Mouse (Mus musculus): ENCODE results near the gene Tm4sf5. TPM values are rescaled to one million over a fixed set of nuclear protein-coding genes. Genes with fewer than 3 reads are reported as not detected.

The Tm4sf5 gene
- polyA plus RNA-seq (2017; shearing (Covaris generic)), result 4.0 TPM

DNA sequence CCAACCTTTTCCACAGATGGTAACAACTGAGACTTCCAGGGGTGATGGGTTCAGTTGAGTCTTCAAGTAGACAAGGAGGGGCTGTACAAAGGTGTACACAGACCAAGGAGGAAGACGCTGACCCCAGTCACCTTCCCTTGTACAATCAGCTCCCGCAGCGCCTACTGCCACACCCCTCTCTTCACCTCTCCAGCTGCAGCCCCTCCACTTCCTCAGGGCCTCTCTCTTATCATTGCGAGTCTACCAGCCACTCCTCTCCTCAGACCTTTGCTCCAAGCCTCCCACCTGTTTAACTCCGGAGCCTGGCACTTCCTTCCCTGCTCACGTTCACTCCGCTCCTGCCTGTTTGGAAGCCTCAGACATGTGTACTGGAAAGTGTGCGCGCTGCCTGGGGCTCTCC is at the start of gene Tm4sf5:
Gene Tm4sf5 (plus strand): TSS at position 275 of the 400 bp plus-strand sequence.

DNA sequence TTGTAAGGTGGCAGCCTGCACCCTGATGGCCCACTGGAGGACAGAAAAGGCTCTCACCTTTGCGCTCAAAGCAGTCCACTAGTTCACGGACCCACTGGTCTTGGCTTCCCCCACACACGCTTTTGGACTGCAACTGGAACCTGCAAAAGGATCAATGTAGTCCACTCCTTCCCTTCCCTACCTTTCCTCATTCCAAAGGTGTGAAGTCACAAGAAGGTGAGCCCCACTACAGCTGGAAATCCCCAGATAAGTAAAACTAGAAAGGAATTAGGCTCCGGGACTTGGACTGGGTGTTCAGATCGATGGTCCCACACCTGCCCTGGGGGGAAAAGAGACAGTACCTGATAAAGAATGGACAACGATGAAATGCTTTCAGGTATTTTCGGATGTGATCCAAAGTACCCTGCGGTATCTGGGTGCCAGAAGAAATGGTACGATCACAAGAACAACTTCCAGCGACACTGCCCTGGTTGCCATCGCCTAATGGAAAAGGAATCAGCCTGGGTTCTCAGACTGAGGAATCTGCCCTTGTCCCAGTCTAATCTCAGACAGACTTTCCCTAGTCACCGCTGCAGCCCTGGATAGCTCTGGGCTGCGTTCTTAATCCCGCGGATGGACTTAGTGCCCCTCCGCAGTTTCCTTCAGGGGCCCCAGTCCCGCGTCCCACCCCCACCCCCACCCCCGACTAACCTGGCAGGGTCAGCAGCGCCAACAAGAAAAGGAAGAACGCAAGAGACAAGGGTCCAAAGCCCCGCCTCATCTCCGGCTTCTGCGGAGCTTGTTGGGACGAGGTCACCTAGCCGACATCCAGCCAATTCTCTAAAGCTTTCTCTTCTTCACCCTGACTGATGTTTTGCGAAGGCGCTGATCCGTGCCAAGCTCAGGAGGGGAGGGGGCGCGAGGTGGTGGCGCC is 46.1 kb upstream of the Tm4sf5 start, which contains the start of gene Zmynd15:
Gene Zmynd15 (plus strand): TSS at position 746 of the 913 bp plus-strand sequence.

DNA sequence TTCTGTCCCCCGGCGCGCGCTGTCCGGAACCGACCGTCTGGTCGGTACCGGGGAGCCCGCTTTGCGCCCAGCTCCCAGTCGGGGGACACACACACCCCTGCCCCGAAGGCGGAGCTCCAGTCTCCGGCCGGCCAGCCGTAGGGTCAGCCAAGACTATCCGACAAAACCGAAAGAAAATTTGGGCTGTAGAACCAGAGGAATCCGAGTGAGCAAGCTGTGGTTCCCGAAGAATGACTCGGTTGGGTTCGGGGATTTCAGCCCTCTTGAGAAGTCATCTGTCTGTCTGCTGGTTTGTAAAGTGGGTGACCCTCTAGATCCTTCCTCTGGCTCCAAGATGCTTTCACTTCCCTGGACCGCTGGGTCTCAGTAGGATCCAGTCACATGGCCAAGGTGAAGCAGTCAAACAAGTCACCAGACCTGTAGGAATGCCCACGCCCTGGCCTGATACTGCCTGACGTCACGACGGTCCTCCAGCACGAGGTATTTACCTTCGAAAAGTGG is 45.4 kb upstream of the Tm4sf5 start, which contains the start of gene Cxcl16:
Gene Cxcl16 (minus strand): TSS at position 384 of the 501 bp plus-strand sequence.

DNA sequence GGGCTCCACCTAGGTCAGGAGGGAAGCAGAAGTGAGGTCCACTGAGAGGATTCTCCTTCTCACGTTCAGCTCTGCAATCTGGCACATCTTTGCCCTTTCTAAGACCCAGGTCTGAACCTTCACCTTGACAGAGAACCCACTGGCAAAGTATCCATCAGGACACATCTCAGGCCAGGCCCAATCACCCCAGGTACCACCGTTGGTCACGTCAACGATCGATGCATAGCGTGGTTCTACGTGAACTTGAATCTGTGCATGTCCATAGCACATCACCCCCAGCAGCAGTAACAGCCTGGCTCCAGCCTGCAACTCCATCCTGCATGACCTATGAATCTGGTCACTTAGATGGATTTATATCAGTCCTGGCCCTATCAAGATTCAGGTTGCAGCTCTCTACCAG is 9.2 kb downstream of the Tm4sf5 start, which contains the start of gene Vmo1:
Gene Vmo1 (minus strand): TSS at position 329 of the 400 bp plus-strand sequence.

DNA sequence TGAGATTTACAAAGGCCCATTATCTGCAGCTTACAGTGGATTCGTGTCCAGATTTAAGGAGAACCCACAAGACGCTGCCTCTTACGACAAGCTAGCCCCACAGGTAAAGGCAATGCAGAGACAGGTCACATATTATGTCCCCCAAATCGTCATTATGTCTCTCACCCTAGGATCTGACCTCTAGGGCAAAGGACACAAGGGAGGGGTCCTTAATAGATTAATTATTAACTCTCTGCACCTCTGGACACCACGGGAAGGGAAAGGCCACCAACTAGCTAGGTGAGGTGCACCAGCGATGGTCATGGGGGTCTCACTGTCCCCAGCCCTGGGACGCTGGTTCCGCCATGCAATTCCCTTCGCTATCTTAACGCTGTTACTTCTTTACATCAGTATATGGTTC is 13.9 kb downstream of the Tm4sf5 start, which contains the start of gene Gltpd2:
Gene Gltpd2 (plus strand): TSS at position 274 of the 400 bp plus-strand sequence.

DNA sequence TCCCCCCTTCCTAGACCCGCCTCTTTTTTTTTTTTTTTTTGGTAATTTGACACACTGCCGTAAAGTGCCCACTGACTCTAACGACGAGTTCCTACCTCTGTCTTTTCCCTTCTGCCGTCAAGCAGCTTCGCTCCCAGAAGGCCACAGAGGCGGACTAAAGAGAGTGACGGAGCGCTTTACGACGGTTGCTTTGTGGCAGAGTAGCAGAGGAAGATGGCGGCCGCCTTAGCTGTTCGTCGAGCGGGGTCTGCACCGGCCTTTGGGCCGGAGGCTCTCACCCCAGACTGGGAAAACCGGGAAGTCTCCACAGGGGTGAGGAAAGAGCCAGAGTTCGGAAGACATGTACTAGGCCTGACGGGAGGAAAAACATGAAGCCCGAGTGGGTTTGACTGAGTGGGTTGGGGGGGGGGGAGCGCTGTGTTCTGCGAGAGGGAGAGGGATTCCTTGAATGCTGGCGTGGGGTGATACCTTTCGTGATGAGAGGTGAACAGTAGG is 20.2 kb downstream of the Tm4sf5 start, which contains the start of gene Psmb6:
Gene Psmb6 (plus strand): TSS at position 184 of the 495 bp plus-strand sequence.

DNA sequence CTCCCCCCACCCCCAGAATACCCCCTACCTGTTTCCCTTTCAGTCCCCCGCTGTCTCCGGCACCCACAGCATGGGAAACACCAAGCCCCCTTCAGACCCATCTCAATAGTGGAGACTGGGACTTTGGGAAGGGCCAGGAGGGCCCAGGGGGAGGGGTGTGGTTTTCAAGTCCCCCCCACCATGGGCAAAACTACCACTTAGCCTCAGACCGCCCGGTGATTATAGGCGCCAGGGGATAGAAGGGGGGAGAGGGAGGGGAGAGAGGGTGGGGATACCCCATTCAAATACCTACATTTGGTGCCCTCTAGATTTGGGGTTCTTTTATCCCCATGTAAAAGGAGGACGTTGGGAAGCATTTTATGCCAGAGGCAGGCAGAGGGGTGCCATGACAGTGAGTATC is 27.8 kb downstream of the Tm4sf5 start, which contains the start of gene Gm40193:
Gene Gm40193 (minus strand): TSS at position 101 of the 400 bp plus-strand sequence.

DNA sequence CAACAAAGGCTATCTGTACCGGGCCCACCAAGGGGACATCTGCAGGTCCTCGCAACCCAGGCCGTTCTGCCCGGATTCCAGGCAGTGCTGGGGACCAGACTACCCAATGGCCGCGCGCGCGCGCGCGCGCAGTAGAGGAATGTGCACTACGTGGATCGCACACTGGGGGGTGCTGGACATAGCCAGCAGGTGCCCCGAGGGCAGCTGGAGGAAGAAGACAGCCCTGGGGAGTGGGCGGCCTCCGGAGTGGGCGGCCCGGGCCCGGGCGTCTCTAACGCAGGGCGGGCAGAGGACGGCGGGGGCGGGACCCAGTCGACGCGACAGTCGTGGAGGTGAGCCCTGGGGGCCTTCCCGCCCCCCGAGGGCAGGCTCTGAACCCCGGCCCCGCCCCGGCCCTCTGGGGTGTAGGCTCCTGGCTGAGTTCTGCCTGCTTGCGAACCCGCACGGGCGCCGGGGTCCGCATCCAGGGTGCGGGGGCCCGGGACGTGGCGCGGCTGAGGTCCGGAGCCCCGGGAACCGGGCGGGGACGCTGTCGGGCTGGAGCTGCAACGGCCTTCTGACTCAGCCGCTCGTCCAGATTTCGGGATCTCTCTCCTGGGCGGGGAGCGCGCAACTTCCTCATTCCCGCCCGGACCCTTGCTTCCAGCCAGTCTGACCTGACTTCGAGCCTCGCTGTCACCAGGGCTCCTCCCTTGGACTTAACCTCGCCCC is 35.0 kb downstream of the Tm4sf5 start, which contains the start of gene Pld2:
Gene Pld2 (plus strand): TSS at position 188 of the 711 bp plus-strand sequence.

Other genes starting within 250 kb of the Tm4sf5 start
- gene Alox12, start 249.9 kb upstream of the Tm4sf5 start, polyA plus RNA-seq (2017; shearing (Covaris generic)), result 0.27 TPM
- not detected for gene Alox12e, start 182.6 kb upstream of the Tm4sf5 start, polyA plus RNA-seq (2017; shearing (Covaris generic))
- not detected for gene Alox15, start 153.2 kb upstream of the Tm4sf5 start, polyA plus RNA-seq (2017; shearing (Covaris generic))
- 12.8 TPM for gene Pelp1, start 95.2 kb upstream of the Tm4sf5 start, polyA plus RNA-seq (2017; shearing (Covaris generic))
- gene Arrb2, start 72.6 kb upstream of the Tm4sf5 start, polyA plus RNA-seq (2017; shearing (Covaris generic)), result 217 TPM
- 81.1 TPM for gene Med11, start 53.3 kb upstream of the Tm4sf5 start, polyA plus RNA-seq (2017; shearing (Covaris generic))
- not detected for gene Zmynd15, start 45.8 kb upstream of the Tm4sf5 start, polyA plus RNA-seq (2017; shearing (Covaris generic))
- gene Cxcl16, start 45.3 kb upstream of the Tm4sf5 start, polyA plus RNA-seq (2017; shearing (Covaris generic)), result 0.57 TPM
- gene Vmo1, start 9.4 kb downstream of the Tm4sf5 start, polyA plus RNA-seq (2017; shearing (Covaris generic)), result not detected
- not detected for gene Gltpd2, start 14.0 kb downstream of the Tm4sf5 start, polyA plus RNA-seq (2017; shearing (Covaris generic))
- gene Psmb6, start 20.1 kb downstream of the Tm4sf5 start, polyA plus RNA-seq (2017; shearing (Covaris generic)), result 374 TPM
- gene Gm40193, start 27.7 kb downstream of the Tm4sf5 start, polyA plus RNA-seq (2017; shearing (Covaris generic)), result not detected
- 2.5 TPM for gene Pld2, start 34.8 kb downstream of the Tm4sf5 start, polyA plus RNA-seq (2017; shearing (Covaris generic))
- 8.1 TPM for gene Mink1, start 57.6 kb downstream of the Tm4sf5 start, polyA plus RNA-seq (2017; shearing (Covaris generic))
- gene 4930544D05Rik, start 110.6 kb downstream of the Tm4sf5 start, polyA plus RNA-seq (2017; shearing (Covaris generic)), result not detected
- 1.1 TPM for gene Chrne, start 114.0 kb downstream of the Tm4sf5 start, polyA plus RNA-seq (2017; shearing (Covaris generic))
- 0.10 TPM for gene Gp1ba, start 133.9 kb downstream of the Tm4sf5 start, polyA plus RNA-seq (2017; shearing (Covaris generic))
- gene Rnf167, start 142.0 kb downstream of the Tm4sf5 start, polyA plus RNA-seq (2017; shearing (Covaris generic)), result 396 TPM
- gene Slc25a11, start 142.2 kb downstream of the Tm4sf5 start, polyA plus RNA-seq (2017; shearing (Covaris generic)), result 170 TPM
- 4,385 TPM for gene Pfn1, start 149.4 kb downstream of the Tm4sf5 start, polyA plus RNA-seq (2017; shearing (Covaris generic))
- 35.5 TPM for gene Eno3, start 152.0 kb downstream of the Tm4sf5 start, polyA plus RNA-seq (2017; shearing (Covaris generic))
- gene Spag7, start 164.2 kb downstream of the Tm4sf5 start, polyA plus RNA-seq (2017; shearing (Covaris generic)), result 98.7 TPM
- gene Camta2, start 182.9 kb downstream of the Tm4sf5 start, polyA plus RNA-seq (2017; shearing (Covaris generic)), result 57.4 TPM
- gene Inca1, start 194.9 kb downstream of the Tm4sf5 start, polyA plus RNA-seq (2017; shearing (Covaris generic)), result 0.77 TPM
- gene Kif1c, start 195.3 kb downstream of the Tm4sf5 start, polyA plus RNA-seq (2017; shearing (Covaris generic)), result 0.38 TPM

All from activated CD4-positive, CD25-positive, alpha-beta regulatory T cell, adult 9 weeks (primary cell).